Mouse (Mus musculus): ENCODE measurements at regions not wholly inside any gene's neighbourhood (a gene's known extent, or its start where the extent isn't known, plus 50 kb on each side); places are given as distances from the start of the nearest gene placed in this dataset.

DNA sequence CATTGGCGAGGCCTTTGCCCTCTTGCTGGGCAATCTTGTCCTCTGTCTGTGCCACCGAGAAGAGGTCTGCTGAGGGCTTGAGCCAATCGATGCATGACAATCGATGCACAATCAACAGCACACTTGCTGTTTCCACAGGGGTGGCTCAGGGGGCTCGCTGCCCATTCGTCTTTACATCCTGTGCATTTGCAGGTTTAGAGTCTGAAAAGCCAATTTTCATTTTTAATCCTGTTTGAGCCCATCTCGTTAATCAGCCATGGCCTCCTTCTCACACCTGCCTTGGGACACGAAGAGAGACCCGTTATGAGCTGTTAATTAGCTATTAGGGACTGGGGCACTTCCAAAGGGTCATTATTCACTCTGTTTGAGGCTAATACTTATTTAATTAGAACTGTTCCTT, 86.4 kb upstream of the Rasgrp1 start:
- no peak for ATAC-seq (ENCODE audit: low FRiP score, low read depth)
- Histone ChIP-seq H3K9ac (ENCODE audit: low read depth, low read length, severe bottlenecking) (no peak overlapping the region), H3K36me3 (ENCODE audit: control insufficient read depth, insufficient read depth, low read length) (no peaks in the 10 kb centered on the region), H3K4me3 (replicated peaks; ENCODE audit: low read length) (no peak overlapping the region), H3K9me3 (ENCODE audit: control insufficient read depth, low read length) (no peaks in the 10 kb centered on the region), H3K27ac (replicated peaks; ENCODE audit: low read depth, low read length) (no peak overlapping the region), H3K27me3 (ENCODE audit: control insufficient read depth, insufficient read depth, low read length) (no peaks in the 10 kb centered on the region), H3K4me2 (replicated peaks; ENCODE audit: low read depth, low read length, severe bottlenecking) (no peak overlapping the region), H3K4me1 (ENCODE audit: control insufficient read depth, insufficient read depth, low read length) (no peaks in the 10 kb centered on the region)
- WGBS = 23% methylated on average over 9 of the region's 9 CpGs
- TF ChIP-seq POLR2A (IDR thresholded peaks at IDR 0.05; ENCODE audit: borderline replicate concordance, extremely low read depth, insufficient read depth, insufficient read length) = no peak
- no peak for DNase-seq (ENCODE audit: low spot score)

DNA sequence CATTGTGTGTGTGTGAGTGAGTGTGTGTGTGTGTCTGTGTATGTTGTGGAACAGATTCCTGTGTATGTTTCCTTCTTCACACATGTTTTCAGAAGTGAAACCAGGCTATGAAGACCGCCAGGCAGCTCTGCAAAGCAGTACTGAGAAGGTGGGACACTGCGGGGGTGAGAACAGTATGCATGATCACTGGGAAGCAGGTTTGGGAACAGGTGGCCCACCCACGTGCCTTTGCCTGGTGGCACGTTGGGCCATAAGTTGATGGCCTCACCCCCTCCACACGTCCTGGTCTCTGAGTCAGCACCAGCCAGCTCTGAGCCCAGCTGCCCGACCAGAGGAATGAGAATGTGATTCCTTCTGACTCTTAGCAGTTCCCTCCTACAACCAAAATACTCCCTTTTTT, 89.2 kb upstream of the Rasgrp1 start:
- Histone ChIP-seq H3K36me3 (ENCODE audit: control insufficient read depth, insufficient read depth, low read length) (no peaks in the 10 kb centered on the region), H3K4me3 (replicated peaks; ENCODE audit: low read length) (no peak overlapping the region), H3K27me3 (ENCODE audit: control insufficient read depth, insufficient read depth, low read length) (no peaks in the 10 kb centered on the region), H3K27ac (replicated peaks; ENCODE audit: low read depth, low read length) (no peak overlapping the region), H3K4me1 (ENCODE audit: control insufficient read depth, insufficient read depth, low read length) (no peaks in the 10 kb centered on the region), H3K9me3 (ENCODE audit: control insufficient read depth, low read length) (no peaks in the 10 kb centered on the region), H3K4me2 (replicated peaks; ENCODE audit: low read depth, low read length, severe bottlenecking) (no peak overlapping the region), H3K9ac (ENCODE audit: low read depth, low read length, severe bottlenecking) (no peak overlapping the region)
- WGBS = 36% methylated on average over 6 of the region's 6 CpGs
- no peak for TF ChIP-seq POLR2A (IDR thresholded peaks at IDR 0.05; ENCODE audit: borderline replicate concordance, extremely low read depth, insufficient read depth, insufficient read length)
- ATAC-seq (ENCODE audit: low FRiP score, low read depth) = no peak
- DNase-seq (ENCODE audit: low spot score) = no peak

DNA sequence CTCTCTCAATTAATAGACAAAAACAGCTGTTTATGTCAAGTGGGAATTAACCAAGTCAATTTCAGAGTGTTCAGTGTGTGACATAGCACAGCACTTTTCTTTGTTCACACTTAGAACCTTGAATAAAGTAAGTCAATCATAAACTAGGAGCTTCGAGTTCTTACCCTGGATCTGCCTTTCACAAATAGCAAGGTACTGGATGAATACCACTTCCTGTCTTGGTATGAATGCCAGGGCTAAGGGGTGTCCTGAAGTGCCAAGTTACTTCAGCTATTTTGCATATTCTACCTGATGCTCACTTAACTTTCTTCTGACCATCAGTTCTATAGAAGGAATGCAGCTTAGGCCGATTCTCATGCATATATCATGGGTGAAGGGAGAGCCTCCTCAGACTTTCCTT, 90.1 kb upstream of the Rasgrp1 start:
- Histone ChIP-seq H3K4me1 (ENCODE audit: control insufficient read depth, insufficient read depth, low read length) (no peaks in the 10 kb centered on the region), H3K27ac (replicated peaks; ENCODE audit: low read depth, low read length) (no peak overlapping the region), H3K27me3 (ENCODE audit: control insufficient read depth, insufficient read depth, low read length) (no peaks in the 10 kb centered on the region), H3K9me3 (ENCODE audit: control insufficient read depth, low read length) (no peaks in the 10 kb centered on the region), H3K36me3 (ENCODE audit: control insufficient read depth, insufficient read depth, low read length) (no peaks in the 10 kb centered on the region), H3K9ac (ENCODE audit: low read depth, low read length, severe bottlenecking) (no peak overlapping the region), H3K4me2 (replicated peaks; ENCODE audit: low read depth, low read length, severe bottlenecking) (no peak overlapping the region), H3K4me3 (replicated peaks; ENCODE audit: low read length) (no peak overlapping the region)
- TF ChIP-seq POLR2A (IDR thresholded peaks at IDR 0.05; ENCODE audit: borderline replicate concordance, extremely low read depth, insufficient read depth, insufficient read length) = no peak
- WGBS = 81% methylated on average over 2 of the region's 2 CpGs
- ATAC-seq (ENCODE audit: low FRiP score, low read depth) = no peak
- no peak for DNase-seq (ENCODE audit: low spot score)

DNA sequence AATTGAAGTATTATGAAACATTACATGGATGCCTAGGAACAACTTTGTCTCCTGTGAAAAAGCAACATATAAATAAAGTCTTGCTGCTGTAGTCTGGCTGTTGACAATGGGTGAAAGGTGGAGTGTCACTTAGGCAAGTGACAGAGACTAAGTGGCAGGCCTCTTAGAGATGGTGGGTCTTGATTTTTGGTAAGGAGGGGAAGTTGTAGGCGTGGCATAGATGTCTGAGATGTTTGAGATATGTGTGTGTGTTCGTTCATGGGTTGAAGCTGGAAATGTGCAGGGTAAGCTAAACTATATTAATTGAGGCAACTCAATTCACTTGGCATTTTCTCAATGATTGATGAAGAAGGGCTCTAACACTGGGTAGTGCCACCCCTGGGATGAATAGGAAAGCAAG, 90.7 kb upstream of the Rasgrp1 start:
- ATAC-seq (ENCODE audit: low FRiP score, low read depth) = no peak
- no peak for TF ChIP-seq POLR2A (IDR thresholded peaks at IDR 0.05; ENCODE audit: borderline replicate concordance, extremely low read depth, insufficient read depth, insufficient read length)
- H3K9ac ChIP-seq (ENCODE audit: low read depth, low read length, severe bottlenecking) = no peak overlapping the region
- no peak overlapping the region for H3K4me3 ChIP-seq (replicated peaks; ENCODE audit: low read length)
- H3K27ac ChIP-seq (replicated peaks; ENCODE audit: low read depth, low read length) = no peak overlapping the region
- WGBS = 84% methylated on average over 2 of the region's 2 CpGs
- no peaks in the 10 kb centered on the region for H3K27me3 ChIP-seq (ENCODE audit: control insufficient read depth, insufficient read depth, low read length)
- no peaks in the 10 kb centered on the region for H3K9me3 ChIP-seq (ENCODE audit: control insufficient read depth, low read length)
- H3K4me2 ChIP-seq (replicated peaks; ENCODE audit: low read depth, low read length, severe bottlenecking) = no peak overlapping the region
- no peaks in the 10 kb centered on the region for H3K36me3 ChIP-seq (ENCODE audit: control insufficient read depth, insufficient read depth, low read length)
- no peak for DNase-seq (ENCODE audit: low spot score)
- H3K4me1 ChIP-seq (ENCODE audit: control insufficient read depth, insufficient read depth, low read length) = no peaks in the 10 kb centered on the region

DNA sequence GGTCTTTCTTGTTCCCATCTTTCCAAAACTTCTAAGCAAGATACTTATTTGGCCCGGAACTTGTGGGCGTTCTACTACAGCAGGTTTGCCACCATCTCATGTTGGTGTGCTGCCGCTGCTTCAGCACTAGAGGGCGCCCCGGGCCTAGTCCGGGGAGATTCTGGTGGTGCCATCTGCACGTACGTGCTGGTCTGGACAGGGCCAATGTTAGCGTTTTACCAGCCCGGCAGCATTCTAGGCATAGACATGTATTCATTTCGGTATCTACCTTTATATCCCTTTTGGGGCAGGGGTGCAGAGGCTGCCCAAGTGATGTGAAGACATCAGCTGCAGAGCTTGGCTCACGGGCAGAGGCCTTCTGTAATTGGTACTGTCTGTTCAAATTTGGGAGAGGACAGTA, 95.3 kb upstream of the Rasgrp1 start:
- no peak for TF ChIP-seq POLR2A (IDR thresholded peaks at IDR 0.05; ENCODE audit: borderline replicate concordance, extremely low read depth, insufficient read depth, insufficient read length)
- Histone ChIP-seq H3K4me1 (ENCODE audit: control insufficient read depth, insufficient read depth, low read length) (no peaks in the 10 kb centered on the region), H3K36me3 (ENCODE audit: control insufficient read depth, insufficient read depth, low read length) (no peaks in the 10 kb centered on the region), H3K27ac (replicated peaks; ENCODE audit: low read depth, low read length) (no peak overlapping the region), H3K4me2 (replicated peaks; ENCODE audit: low read depth, low read length, severe bottlenecking) (no peak overlapping the region), H3K9ac (ENCODE audit: low read depth, low read length, severe bottlenecking) (no peak overlapping the region), H3K9me3 (ENCODE audit: control insufficient read depth, low read length) (no peaks in the 10 kb centered on the region), H3K27me3 (ENCODE audit: control insufficient read depth, insufficient read depth, low read length) (no peaks in the 10 kb centered on the region), H3K4me3 (replicated peaks; ENCODE audit: low read length) (no peak overlapping the region)
- ATAC-seq (ENCODE audit: low FRiP score, low read depth) (no peak), DNase-seq (ENCODE audit: low spot score) (no peak)
- WGBS = 79% methylated on average over 12 of the region's 12 CpGs
